Mouse (Mus musculus): ENCODE measurements around the gene Gpr142.

- no peak for TF ChIP-seq CTCF (IDR thresholded peaks at IDR 0.05; ENCODE audit: low read depth)
- TF ChIP-seq EP300 (IDR thresholded peaks at IDR 0.05; ENCODE audit: low read depth), result no peak
Observed at GRCm38 (mm10) chr11:114798624-114799023, at the start of gene Gpr142.
